Mouse (Mus musculus): ENCODE measurements around the gene Vti1a. TPM values are rescaled to one million over a fixed set of nuclear protein-coding genes. Genes with fewer than 3 reads are reported as not detected.

Gene Vti1a
- polyA plus RNA-seq, 1 experiment, result 22.6 TPM

DNA sequence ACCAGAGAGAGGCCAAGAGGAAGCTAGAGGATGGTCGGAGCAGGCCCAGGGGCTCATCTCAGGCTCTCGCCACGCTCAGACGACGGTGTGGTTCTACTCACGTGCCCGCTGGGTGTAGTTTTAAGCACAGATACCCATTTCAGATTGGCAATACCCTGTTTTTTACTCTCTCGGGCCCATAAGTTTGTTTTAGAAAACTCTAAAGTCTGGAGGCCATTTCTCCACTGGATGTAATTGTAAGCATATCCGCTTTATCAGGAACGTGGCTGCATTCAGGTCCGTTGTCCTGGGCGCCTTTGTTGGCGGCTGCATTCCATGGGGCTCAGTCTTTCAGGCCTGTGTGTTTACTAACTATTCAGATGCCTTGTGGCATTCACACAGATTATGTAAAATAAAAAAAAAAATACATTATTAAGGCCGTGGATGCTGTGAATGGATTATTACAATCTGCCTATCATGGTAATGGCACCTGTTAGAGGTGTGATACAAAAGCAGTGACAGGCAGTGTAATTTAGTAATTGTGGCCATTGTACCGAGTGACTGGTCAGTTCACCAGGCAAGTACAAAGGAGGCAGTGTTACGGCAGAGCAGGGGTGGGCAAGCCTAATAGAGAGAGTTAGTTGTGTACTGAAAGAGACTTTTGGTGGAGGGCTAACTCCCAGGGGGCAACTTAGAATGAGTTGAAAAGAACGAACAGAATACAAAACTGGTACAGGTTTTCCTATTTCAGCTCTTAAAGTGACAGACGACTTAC is 106.4 kb downstream of the Vti1a start:
- Histone ChIP-seq H3K4me3 (ENCODE audit: insufficient read depth, low read length) (no peak overlapping the region), H3K27ac (ENCODE audit: insufficient read depth, low read length) (no peak overlapping the region), H3K4me1 (ENCODE audit: control insufficient read depth, insufficient read depth, low read length) (peaks cover 5% of the 10 kb centered on the region; the same call in 1 of the 2 replicates)
- TF ChIP-seq POLR2A (IDR thresholded peaks at IDR 0.05; ENCODE audit: low read depth, low read length) (no peak), CTCF (IDR thresholded peaks at IDR 0.05; ENCODE audit: borderline replicate concordance, insufficient read depth, low read length) (no peak)

DNA sequence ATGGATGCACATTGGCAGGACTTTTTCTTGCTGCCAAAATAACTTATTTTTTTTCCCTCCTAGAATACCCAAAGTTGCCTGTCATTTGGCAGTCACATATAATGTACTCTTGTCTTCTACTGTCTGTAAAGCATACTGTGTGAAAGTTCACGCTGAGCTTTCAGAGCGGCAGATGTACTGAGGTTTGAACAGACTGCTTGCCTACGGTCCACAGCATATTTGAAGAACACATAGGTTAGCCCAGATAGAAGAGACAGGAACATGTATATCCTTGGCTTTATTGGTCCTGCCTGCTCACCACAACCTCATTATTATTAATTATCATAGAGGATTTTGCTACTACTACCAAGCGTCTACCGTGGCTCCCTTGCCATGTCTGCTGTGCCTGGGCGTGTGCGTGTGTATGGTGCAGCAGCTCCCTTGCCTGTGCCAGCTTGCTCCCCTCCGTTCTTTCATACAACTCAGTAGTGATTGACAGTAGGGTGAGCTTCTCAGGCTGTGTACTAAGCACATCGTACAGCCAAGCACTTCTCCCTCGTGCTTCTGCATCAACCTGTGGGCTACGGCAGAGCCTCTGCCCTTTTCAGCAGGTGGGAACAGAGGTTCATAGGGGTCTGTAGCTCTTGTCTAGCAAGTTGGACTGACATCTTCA is 107.1 kb downstream of the Vti1a start:
- no peak overlapping the region for H3K27ac ChIP-seq (ENCODE audit: insufficient read depth, low read length)
- H3K4me3 ChIP-seq (ENCODE audit: insufficient read depth, low read length), result no peak overlapping the region
- TF ChIP-seq CTCF (IDR thresholded peaks at IDR 0.05; ENCODE audit: borderline replicate concordance, insufficient read depth, low read length) (no peak), POLR2A (IDR thresholded peaks at IDR 0.05; ENCODE audit: low read depth, low read length) (no peak)
- peaks cover 5% of the 10 kb centered on the region; the same call in 1 of the 2 replicates for H3K4me1 ChIP-seq (ENCODE audit: control insufficient read depth, insufficient read depth, low read length)

DNA sequence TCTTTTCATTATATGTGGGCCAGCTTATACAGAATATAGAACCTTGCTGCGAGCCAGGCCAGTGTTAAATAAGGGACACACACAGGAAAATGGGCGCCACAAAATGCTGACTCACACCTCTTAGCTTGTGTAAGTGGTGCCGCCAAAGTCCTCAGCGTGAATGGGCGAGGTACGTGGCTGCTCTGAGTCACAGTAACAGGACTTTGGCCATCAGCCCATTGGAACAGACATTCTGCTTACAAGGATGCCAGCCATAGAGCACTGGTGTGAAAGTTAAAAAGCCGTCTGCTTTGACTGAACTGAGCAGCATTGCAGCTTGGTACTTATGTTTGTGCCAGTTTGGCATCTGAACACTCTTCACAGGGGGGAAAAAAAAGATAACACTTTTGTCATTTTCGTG is 107.9 kb downstream of the Vti1a start:
- TF ChIP-seq POLR2A (IDR thresholded peaks at IDR 0.05; ENCODE audit: low read depth, low read length), result no peak
- TF ChIP-seq CTCF (IDR thresholded peaks at IDR 0.05; ENCODE audit: borderline replicate concordance, insufficient read depth, low read length), result no peak
- Histone ChIP-seq H3K4me3 (ENCODE audit: insufficient read depth, low read length) (no peak overlapping the region), H3K4me1 (ENCODE audit: control insufficient read depth, insufficient read depth, low read length) (peaks cover 5% of the 10 kb centered on the region; the same call in 1 of the 2 replicates), H3K27ac (ENCODE audit: insufficient read depth, low read length) (no peak overlapping the region; the same call in 1 of the 2 replicates)

DNA sequence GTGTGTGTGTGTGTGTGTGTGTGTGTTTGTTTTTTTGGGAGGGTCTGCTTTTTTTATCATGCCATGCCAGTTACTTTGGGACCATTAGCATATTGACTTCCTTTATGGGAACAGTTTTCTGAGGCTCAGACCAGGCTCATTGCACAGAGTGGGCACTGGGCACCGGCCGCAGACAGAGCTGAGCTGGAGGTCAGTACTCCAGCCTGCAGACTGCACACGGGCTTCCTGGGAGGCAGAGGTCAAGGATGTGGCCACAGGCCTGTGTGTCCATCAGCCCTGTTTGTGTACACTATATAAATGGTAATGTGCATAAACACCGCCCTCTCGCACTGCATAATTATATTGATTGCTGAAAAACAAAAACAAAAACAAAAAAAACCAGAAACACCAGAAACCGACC is 108.4 kb downstream of the Vti1a start:
- Histone ChIP-seq H3K27ac (ENCODE audit: insufficient read depth, low read length) (no peak overlapping the region; the same call in 1 of the 2 replicates), H3K4me1 (ENCODE audit: control insufficient read depth, insufficient read depth, low read length) (peaks cover 5% of the 10 kb centered on the region; the same call in 1 of the 2 replicates), H3K4me3 (ENCODE audit: insufficient read depth, low read length) (no peak overlapping the region)
- no peak for TF ChIP-seq POLR2A (IDR thresholded peaks at IDR 0.05; ENCODE audit: low read depth, low read length)
- no peak for TF ChIP-seq CTCF (IDR thresholded peaks at IDR 0.05; ENCODE audit: borderline replicate concordance, insufficient read depth, low read length)

DNA sequence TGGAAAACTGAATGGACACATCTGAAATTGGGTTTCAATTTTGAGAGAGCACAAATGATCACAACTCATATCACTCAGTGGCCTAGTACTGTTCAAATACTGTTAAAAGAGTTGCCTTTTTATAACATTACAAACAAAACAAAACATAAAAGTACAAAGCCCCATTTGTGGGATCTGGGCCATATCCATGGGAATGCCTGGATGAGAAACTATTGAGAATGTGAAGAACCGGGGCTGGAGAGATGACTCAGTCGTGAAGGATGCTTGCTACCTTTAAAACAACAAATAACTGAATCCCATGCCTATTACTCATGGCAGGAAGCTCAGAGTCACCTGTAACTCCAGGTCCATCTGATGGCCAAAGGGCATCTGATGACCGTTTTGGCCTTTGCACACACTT is 124.2 kb downstream of the Vti1a start:
- no peak overlapping the region for H3K4me3 ChIP-seq (ENCODE audit: insufficient read depth, low read length)
- peaks cover 5% of the 10 kb centered on the region for H3K4me1 ChIP-seq (ENCODE audit: control insufficient read depth, insufficient read depth, low read length)
- 0 out of 2 replicates have a peak overlapping the region, but pooled peaks have one; percentile 2 for H3K27ac ChIP-seq (ENCODE audit: insufficient read depth, low read length)
- TF ChIP-seq CTCF (IDR thresholded peaks at IDR 0.05; ENCODE audit: borderline replicate concordance, insufficient read depth, low read length) (no peak), POLR2A (IDR thresholded peaks at IDR 0.05; ENCODE audit: low read depth, low read length) (no peak)

DNA sequence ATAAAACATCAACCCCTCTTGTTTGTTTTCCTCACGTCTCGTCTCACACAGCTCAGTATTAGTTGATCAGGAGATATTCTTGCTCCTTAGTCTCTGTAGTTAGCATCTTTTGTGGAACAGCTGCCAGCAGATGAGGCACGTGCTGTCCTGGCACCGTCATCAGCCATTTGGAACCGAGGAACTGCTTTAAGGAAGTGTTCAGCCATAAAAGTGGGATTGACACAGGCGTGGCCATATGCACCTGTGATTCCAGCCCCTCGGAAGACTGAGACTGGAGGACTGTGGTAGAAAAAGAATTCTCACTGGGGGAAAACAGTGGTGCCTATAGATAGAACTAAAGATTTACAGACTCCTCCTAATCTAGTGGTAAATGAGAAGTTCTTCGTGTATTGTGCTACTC is 127.5 kb downstream of the Vti1a start:
- Histone ChIP-seq H3K4me3 (ENCODE audit: insufficient read depth, low read length) (no peak overlapping the region), H3K4me1 (ENCODE audit: control insufficient read depth, insufficient read depth, low read length) (peaks cover 5% of the 10 kb centered on the region), H3K27ac (ENCODE audit: insufficient read depth, low read length) (no peak overlapping the region)
- no peak for TF ChIP-seq POLR2A (IDR thresholded peaks at IDR 0.05; ENCODE audit: low read depth, low read length)
- TF ChIP-seq CTCF (IDR thresholded peaks at IDR 0.05; ENCODE audit: borderline replicate concordance, insufficient read depth, low read length), result no peak

DNA sequence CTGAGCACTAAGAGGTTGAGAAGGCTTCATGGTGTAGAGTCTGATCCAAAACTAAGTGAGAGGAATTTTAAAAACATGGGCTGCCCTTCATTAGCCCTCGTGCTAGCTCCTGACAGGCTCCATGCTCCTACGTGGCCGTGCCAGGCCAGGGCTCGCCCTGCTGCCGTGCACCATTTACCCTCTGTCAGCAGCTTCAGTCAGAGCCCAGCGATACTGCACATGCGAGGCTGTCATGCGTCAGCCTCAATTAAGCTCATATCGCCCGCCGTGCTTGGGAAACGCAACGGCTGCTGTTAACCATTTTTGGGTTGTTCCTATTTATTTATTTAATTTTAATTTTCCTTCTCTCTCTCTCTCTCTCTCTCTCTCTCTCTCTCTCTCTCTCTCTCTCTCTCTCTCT is 133.0 kb downstream of the Vti1a start:
- Histone ChIP-seq H3K4me3 (ENCODE audit: insufficient read depth, low read length) (no peak overlapping the region), H3K4me1 (ENCODE audit: control insufficient read depth, insufficient read depth, low read length) (no peaks in the 10 kb centered on the region), H3K27ac (ENCODE audit: insufficient read depth, low read length) (no peak overlapping the region)
- no peak for TF ChIP-seq POLR2A (IDR thresholded peaks at IDR 0.05; ENCODE audit: low read depth, low read length)
- no peak for TF ChIP-seq CTCF (IDR thresholded peaks at IDR 0.05; ENCODE audit: borderline replicate concordance, insufficient read depth, low read length)

DNA sequence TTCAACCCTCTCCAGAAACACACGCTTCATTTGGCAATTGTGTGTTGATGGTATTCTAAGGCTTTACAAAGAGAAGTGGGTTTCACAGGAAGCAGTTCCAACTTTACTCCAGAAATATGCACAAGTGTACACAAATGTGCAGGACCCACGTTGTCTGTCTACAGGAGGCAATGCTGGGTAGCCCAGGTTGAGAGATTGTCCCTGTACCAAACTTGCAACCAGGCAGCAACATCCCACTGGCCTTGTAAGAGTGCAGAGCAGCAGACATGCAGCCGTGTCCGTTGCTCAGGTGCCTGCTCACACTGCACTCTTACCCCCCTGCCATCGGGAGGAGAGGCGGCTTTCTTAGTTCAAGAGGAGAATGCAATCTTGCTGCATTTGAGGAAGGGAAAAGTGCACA is 133.4 kb downstream of the Vti1a start:
- TF ChIP-seq CTCF (IDR thresholded peaks at IDR 0.05; ENCODE audit: borderline replicate concordance, insufficient read depth, low read length) (no peak), POLR2A (IDR thresholded peaks at IDR 0.05; ENCODE audit: low read depth, low read length) (no peak)
- H3K27ac ChIP-seq (ENCODE audit: insufficient read depth, low read length), result no peak overlapping the region
- no peaks in the 10 kb centered on the region for H3K4me1 ChIP-seq (ENCODE audit: control insufficient read depth, insufficient read depth, low read length)
- H3K4me3 ChIP-seq (ENCODE audit: insufficient read depth, low read length), result no peak overlapping the region

DNA sequence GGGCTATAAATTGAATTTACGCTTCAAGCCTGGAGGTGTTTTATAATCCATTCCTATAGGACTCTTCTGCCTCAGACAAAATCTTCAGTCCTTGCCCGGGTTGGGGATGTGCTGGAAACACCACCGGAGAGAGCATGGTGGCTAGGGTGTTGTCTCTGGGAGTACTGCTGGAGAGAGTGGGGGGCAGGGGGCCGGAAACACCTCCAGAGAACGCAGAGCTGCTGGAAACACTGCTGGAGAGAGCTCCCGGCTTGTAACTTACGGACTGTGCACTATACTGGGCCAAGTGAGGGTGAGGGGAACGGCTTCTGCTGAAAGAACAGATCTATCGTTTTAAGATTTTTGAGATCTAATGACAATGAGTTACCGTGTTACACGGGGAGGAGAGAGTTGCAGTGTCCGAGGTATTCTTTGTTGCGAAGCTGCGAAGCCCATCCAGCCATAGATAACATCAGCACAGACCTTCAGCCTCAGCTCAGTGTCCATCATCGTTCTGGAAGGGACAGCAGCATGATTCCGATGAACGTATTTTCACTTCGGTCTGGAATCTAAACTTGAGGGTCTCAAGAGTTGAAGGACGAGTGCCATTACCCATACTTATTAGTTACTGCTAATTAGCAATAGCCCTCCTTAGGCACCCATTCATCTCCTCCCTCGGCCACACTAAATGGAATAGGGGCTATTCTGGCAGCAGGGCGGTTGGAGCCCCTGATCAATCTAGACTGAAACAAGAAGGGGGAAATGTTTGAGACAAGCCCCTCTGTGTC is 140.4 kb downstream of the Vti1a start:
- Histone ChIP-seq H3K4me3 (ENCODE audit: insufficient read depth, low read length) (no peak overlapping the region), H3K27ac (ENCODE audit: insufficient read depth, low read length) (no peak overlapping the region), H3K4me1 (ENCODE audit: control insufficient read depth, insufficient read depth, low read length) (no peaks in the 10 kb centered on the region)
- no peak for TF ChIP-seq POLR2A (IDR thresholded peaks at IDR 0.05; ENCODE audit: low read depth, low read length)
- no peak for TF ChIP-seq CTCF (IDR thresholded peaks at IDR 0.05; ENCODE audit: borderline replicate concordance, insufficient read depth, low read length)
